In genomic region chr10:79920958-79921535, GRCm38 (mm10) we compare ENCODE assay signal across 8 mouse cellular contexts. TPM values are rescaled to one million over a fixed set of nuclear protein-coding genes. Genes with fewer than 3 reads are reported as not detected.
DNase-seq lines count a peak whose midpoint lies in the region; ATAC-seq and TF ChIP-seq lines count a peak whose summit lies in the region.

Gene R3hdm4, minus strand, starts transcription at chr10:79921208.

- no peak for TF ChIP-seq CTCF in kidney, adult 2 months (conservative IDR thresholded peaks at IDR 0.05; ENCODE audit: insufficient read depth, insufficient read length, low read depth, low read length)
- no peak for TF ChIP-seq CTCF in G1E (IDR thresholded peaks at IDR 0.05; ENCODE audit: low read depth, low read length)

- H3K4me2 ChIP-seq in limb, embryonic 14.5 days (replicated peaks; ENCODE audit: low read depth, low read length, severe bottlenecking), result peak within 1 kb of the TSS; percentile 40

- H3K4me3 ChIP-seq in kidney, adult 2 months (ENCODE audit: insufficient read depth, low read depth, low read length), result no peak within 1 kb of the TSS
- peak within 1 kb of the TSS; percentile 26; the same call in 1 of the 2 replicates for H3K4me3 ChIP-seq in G1E (ENCODE audit: low read depth, low read length)
- H3K4me3 ChIP-seq in limb, embryonic 14.5 days (replicated peaks; ENCODE audit: low read length), result peak within 1 kb of the TSS; percentile 24

- H3K9me3 ChIP-seq in G1E (replicated peaks), result peaks cover 15% of the 10 kb centered on the region
- no peaks in the 10 kb centered on the region for H3K9me3 ChIP-seq in limb, embryonic 14.5 days (ENCODE audit: control insufficient read depth, low read length)

- H3K27me3 ChIP-seq in kidney, adult 2 months (replicated peaks; ENCODE audit: control insufficient read depth, insufficient read depth, low read length), result no peaks in the 10 kb centered on the region
- H3K27me3 ChIP-seq in G1E (ENCODE audit: insufficient read depth, low read length), result no peaks in the 10 kb centered on the region; the same call in 1 of the 2 replicates
- peaks cover 61% of the 10 kb centered on the region for H3K27me3 ChIP-seq in limb, embryonic 14.5 days (ENCODE audit: control insufficient read depth, insufficient read depth, low read length)

- WGBS in kidney, adult 2 months, result 19% methylated on average over 41 of the region's 41 CpGs
- WGBS in limb, embryonic 14.5 days, result 4% methylated on average over 33 of the region's 41 CpGs

- H3K9ac ChIP-seq in limb, embryonic 14.5 days (ENCODE audit: low read depth, low read length, severe bottlenecking), result peak within 1 kb of the TSS; percentile 28; the same call in 1 of the 2 replicates

- H3K27ac ChIP-seq in kidney, adult 2 months (ENCODE audit: insufficient read depth, low read depth, low read length), result no peak within 1 kb of the TSS
- no peak within 1 kb of the TSS for H3K27ac ChIP-seq in limb, embryonic 14.5 days (replicated peaks; ENCODE audit: low read depth, low read length)

- peaks cover 7% of the 10 kb centered on the region for H3K4me1 ChIP-seq in kidney, adult 2 months (ENCODE audit: control insufficient read depth, insufficient read depth, low read length)
- peaks cover 61% of the 10 kb centered on the region for H3K4me1 ChIP-seq in G1E (ENCODE audit: insufficient read depth, low read depth, low read length)
- peaks cover 24% of the 10 kb centered on the region for H3K4me1 ChIP-seq in limb, embryonic 14.5 days (ENCODE audit: control insufficient read depth, insufficient read depth, low read length)

- intact Hi-C loops in heart, postnatal 36 days (cut with DNase I), result no loop called here

- DNase-seq in kidney, adult 2 months, result no peak
- DNase-seq in kidney, adult 18-20 months, result no peak
- no peak for DNase-seq in G1E (ENCODE audit: low spot score)
- DNase-seq in heart, postnatal 36 days, result no peak
- DNase-seq in limb, embryonic 14.5 days (ENCODE audit: low spot score), result no peak
- peak; percentile 47 for DNase-seq in retina, embryonic 14.5 days (ENCODE audit: low spot score)
- DNase-seq in urinary bladder, postnatal 14 days (ENCODE audit: low spot score), result no peak

- H3K36me3 ChIP-seq in kidney, adult 2 months (ENCODE audit: control insufficient read depth, insufficient read depth, low read length), result no peaks in the 10 kb centered on the region
- H3K36me3 ChIP-seq in G1E (replicated peaks), result no peaks in the 10 kb centered on the region
- H3K36me3 ChIP-seq in limb, embryonic 14.5 days (ENCODE audit: control insufficient read depth, insufficient read depth, low read length), result no peaks in the 10 kb centered on the region

- no peak for TF ChIP-seq POLR2A in kidney, adult 2 months (IDR thresholded peaks at IDR 0.05; ENCODE audit: low read depth, low read length)
- TF ChIP-seq POLR2A in limb, embryonic 14.5 days (IDR thresholded peaks at IDR 0.05; ENCODE audit: borderline replicate concordance, extremely low read depth, insufficient read depth, insufficient read length), result no peak

- ATAC-seq in G1E (ENCODE audit: extremely low read depth, insufficient number of reproducible peaks, low FRiP score, poor library complexity, severe bottlenecking), result no peak
- no peak for ATAC-seq in erythroid progenitor cell, adult 5-6 weeks (replicated peaks; ENCODE audit: low FRiP score, poor library complexity, severe bottlenecking)
- no peak for ATAC-seq in limb, embryonic 14.5 days (ENCODE audit: low FRiP score, low read depth)

RNA-seq across cellular contexts. Expression of gene R3hdm4, which starts in this region (rescaled TPM):
- polyA plus RNA-seq in kidney, adult 2 months (2012; rRNA removed), result 146 and 154 TPM in 2 replicates
- total RNA-seq in G1E (2014; fragmentation: Nextera tagmentation) (118 and 134 TPM in 2 replicates), G1E (2017) (35.0 and 35.8 TPM in 2 replicates)
- 185 and 203 TPM in 2 replicates for polyA plus RNA-seq in G1E (2012)
- 60.2 and 65.4 TPM in 2 replicates for total RNA-seq in erythroid progenitor cell, adult 5-6 weeks (2015; ENCODE audit: low replicate concordance)
- total RNA-seq in erythroid progenitor cell, adult 5-6 weeks (2017; ENCODE audit: low replicate concordance), result 37.4 and 45.8 TPM in 2 replicates
- total RNA-seq in heart, postnatal 36 days (2021), result 10 to 100 TPM; 81.0 to 88.1 TPM
- 158 and 219 TPM in 2 replicates for polyA plus RNA-seq in limb, embryonic 14.5 days (2012; rRNA removed)
- 141 and 152 TPM in 2 replicates for polyA plus RNA-seq in limb, embryonic 14.5 days (2014; fragmentation: Nextera tagmentation; extraction: Ambion mirVana)
